Mouse (Mus musculus) gastrocnemius, adult 18-20 months (tissue): ENCODE results near the gene Pdgfc. TPM values are rescaled to one million over a fixed set of nuclear protein-coding genes. Genes with fewer than 3 reads are reported as not detected.

Experiments
- DNase-seq: peaks from one replicate; pipeline ENCODE4 v3.0.0; 2021; ENCODE audit warnings: low spot score
- total RNA-seq, 2 experiments: library from RNA; stranded (reverse); gene quantifications; 2 replicates each; pipeline ENCODE4 v1.2.3; 2021

Gene Pdgfc
- total RNA-seq, 2 experiments from 2014 or later = 1.9 to 3.5 TPM

DNA sequence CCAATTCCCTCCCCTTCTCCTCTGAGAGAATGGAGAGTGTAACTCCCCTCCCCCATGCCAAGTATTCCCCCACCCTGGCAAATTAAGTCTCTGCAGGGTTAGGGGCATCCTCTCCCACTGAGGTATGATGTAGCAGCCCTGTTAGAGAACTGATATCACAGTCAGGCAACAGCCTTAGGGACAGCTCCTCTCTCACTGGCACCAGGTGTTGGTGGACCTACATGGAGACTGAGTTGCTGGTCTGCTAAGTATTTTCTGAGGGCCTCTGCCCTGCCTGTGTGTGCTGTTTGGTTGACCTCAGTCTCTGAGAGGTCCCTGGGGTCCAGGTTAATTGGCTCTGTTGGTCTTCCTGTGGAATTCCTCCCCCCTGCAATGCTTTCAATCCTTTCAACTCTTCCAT, 114.0 kb downstream of the Pdgfc start:
- no peak for DNase-seq

DNA sequence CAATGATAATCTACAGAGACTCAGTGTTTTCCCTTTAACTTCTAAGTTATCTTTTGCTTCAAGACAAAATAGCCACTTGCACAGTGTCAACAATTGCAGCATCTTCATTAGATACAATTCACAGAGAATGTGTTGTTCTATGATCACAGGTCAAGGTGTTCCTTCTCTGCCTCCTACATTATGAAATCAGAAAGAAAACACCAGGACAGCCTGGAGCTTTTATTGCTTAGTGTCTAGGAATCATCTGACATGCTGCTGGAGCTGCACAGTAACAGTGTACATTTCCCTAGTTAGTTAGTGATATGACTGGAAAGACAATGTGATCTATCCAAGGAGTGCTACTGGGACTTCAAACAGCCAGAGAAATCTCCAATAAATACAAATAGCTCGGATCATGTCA, 118.2 kb downstream of the Pdgfc start:
- DNase-seq = no peak

- no peak for DNase-seq
Observed at GRCm38 (mm10) chr3:81160457-81161165, 124.4 kb downstream of the Pdgfc start.

DNA sequence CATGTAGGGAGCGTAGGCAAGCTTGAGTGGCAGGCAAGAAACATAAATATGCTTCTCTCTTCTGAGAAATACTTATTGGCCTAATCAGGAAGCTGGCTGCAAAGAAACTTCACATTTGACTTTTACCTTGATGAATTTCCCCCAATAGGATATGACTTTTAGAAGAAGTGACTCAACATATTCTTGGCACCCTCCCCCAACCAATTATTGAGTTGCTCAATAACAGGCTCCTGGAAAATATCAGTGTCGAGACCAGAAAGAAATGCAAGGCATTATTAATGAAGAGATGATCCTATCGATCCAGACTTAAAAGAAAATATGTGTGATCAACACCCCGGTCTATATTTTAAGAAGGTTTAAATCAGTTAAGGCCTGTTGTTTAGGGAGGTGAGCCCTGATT, 125.9 kb downstream of the Pdgfc start:
- no peak for DNase-seq

- DNase-seq = no peak
Observed at GRCm38 (mm10) chr3:81164091-81164490, 127.9 kb downstream of the Pdgfc start.

DNA sequence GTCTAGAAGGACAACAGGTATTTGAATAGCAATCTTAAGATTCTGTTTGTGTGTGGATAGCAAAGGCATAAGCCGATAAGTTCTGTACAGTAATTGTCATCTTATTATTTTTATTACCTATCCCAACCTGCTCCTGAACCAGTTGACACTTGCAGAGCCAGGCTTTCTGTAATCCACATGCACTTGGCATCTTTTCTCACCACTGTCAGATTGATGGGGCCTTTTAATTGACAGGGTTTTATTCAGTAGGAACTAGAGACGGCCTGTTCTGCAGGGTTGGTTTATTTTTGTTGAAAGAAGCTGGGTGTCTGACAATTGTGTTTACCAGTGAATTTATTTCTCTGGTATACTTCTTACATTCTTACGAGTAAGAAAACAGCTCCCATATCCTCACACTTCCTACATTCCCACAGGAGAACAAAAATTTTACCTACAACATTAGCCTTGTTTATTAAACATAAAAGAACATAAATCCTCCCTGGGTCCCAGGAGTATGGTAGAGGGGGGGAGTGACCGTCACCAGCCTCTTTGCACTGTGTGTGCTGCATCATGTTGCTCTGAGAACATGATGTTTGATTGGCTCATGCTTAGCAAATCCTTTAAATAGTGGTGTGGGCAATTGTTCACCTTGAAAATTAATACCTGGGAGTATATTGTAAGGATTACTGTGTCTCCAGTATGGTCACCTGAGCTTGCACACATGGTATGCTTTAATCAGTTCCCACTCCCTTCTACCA, 134.0 kb downstream of the Pdgfc start:
- DNase-seq = no peak

DNA sequence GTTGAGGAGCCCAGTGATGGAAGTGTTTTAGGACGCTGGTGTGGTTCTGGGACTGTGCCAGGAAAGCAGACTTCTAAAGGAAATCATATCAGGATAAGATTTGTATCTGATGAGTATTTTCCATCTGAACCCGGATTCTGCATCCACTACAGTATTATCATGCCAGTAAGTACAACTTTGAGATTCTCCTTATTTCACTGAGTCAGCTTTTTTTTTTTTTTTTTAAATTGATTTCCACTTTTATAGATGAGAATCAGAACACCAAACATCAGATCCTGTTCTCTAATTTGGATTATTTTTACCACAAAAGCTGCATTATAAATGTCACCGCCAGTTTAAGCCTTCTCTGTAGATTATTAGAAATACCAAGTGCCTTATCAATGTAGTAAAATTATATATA, 138.6 kb downstream of the Pdgfc start:
- DNase-seq = no peak

DNA sequence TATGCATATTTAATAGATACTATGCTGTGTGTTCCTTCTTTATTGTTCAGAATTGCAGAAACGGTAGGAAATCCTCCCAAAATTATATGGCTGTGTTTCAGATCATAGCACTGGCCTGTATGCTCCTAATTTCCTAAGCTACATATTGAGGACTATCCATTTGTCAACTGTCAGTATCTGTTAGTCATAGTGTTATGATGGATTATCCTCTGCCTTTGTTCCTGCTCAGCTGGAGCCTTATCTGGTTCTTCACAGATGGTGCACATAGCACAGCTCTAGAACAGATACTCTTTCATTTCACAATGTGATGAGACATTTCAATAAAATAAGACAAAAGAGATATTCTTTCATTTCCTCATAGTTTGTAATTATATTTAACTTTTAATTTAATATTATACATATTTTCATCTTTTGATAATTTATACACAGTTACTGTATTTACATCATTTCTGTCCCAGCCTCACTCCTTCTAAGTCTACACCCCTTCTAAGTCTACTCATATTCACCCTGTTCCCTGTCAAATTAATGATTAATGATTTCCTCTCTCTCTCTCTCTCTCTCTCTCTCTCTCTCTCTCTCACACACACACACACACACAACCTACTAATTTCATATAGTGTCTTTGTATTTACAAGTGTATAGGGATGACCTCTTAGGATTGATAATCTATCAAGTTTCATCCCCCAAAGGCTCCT, 145.2 kb downstream of the Pdgfc start:
- DNase-seq = no peak

- no peak for DNase-seq
Observed at GRCm38 (mm10) chr3:81196937-81197336, 160.7 kb downstream of the Pdgfc start.

- no peak for DNase-seq
Observed at GRCm38 (mm10) chr3:81197644-81198043, 161.4 kb downstream of the Pdgfc start.

DNA sequence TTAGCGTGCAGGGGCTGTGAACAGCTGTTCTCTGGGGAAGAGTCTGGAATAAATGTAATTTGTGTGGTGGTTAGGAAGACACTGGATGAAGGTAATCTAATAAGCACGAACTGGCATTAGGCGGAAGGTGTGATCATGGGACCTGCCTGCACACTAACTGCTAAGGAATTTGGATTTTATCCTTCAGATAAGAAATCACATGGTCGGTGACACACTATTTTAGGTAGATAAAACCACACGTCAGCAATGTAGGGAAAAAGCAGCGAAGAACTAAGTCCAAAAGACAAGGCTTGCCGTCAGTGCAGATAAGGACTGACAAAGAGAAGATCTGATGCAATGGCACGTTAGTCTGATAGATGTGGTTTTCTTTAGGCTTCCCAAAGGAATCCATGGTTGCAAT, 164.4 kb downstream of the Pdgfc start:
- no peak for DNase-seq

GRCm38 (mm10) chr3:81205201-81205600, 169.0 kb downstream of the Pdgfc start:
- DNase-seq = no peak

- DNase-seq = no peak
Observed at GRCm38 (mm10) chr3:81208246-81208645, 172.0 kb downstream of the Pdgfc start.

DNA sequence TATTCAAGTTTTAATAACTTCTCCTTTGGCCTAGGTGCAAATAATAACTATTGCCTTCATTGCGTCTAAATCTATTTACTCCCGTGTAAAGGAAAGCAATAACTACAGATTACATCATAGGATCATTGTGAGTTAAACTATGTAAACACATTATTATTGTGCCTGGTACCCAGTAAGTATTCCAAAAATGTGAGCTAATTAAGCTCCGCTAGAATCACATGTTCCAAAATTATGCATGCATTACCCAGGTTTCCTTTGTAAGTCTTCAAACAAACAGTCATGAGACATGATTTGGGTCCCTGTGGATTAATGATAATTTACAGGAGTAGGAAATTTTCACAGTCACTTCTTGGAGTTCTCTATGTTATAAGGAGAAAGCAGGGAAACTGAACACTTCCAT, 174.9 kb downstream of the Pdgfc start:
- no peak for DNase-seq

- no peak for DNase-seq
Observed at GRCm38 (mm10) chr3:81211666-81212065, 175.4 kb downstream of the Pdgfc start.

DNA sequence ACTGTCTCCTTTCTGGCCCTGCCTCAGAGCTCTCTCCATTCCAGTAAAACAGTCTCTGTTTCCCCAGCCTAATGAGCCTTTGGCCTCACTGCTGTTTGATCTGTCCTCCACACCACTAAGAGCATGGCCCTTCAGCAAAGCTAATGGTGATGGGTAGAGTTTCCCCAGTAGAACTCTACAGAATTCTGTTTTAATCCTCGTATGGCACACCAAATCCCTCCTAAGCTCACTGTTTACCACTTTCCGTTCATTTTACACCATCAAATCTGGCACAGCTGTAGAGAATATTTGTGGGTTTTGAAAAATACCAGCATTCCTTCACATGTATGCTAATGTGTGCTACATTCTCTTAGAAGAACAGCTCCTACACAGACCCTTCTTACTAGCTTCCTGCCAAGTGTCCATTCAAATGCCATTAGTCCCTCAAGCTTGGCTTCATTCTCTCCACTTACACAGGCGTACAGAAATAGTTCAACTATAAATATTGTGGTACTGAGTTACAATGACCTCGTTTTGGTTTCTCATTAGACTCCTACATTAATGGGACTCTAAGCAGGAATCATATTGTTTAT, 179.4 kb downstream of the Pdgfc start:
- peak; percentile 15 for DNase-seq

DNA sequence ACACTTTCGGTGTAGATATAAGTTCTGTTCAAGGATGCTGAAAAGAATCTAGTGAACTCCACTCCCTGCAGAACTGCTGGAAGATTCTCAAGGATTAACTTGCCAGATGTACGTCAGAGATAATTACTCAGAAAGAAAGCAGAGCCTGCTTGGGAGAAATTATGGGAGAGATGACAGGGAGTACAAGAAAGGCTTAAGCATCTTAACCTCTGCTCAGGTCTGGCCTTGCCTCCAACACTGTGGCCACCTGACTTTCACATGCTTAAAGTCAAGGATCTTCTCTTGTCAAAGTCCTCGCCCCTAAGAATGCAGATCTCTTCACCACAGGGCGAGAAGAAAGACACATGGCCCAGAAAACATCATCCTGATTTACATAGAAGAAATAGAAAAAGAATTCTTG, 185.5 kb downstream of the Pdgfc start:
- DNase-seq = no peak

GRCm38 (mm10) chr3:81228344-81228743, 192.1 kb downstream of the Pdgfc start:
- no peak for DNase-seq

DNA sequence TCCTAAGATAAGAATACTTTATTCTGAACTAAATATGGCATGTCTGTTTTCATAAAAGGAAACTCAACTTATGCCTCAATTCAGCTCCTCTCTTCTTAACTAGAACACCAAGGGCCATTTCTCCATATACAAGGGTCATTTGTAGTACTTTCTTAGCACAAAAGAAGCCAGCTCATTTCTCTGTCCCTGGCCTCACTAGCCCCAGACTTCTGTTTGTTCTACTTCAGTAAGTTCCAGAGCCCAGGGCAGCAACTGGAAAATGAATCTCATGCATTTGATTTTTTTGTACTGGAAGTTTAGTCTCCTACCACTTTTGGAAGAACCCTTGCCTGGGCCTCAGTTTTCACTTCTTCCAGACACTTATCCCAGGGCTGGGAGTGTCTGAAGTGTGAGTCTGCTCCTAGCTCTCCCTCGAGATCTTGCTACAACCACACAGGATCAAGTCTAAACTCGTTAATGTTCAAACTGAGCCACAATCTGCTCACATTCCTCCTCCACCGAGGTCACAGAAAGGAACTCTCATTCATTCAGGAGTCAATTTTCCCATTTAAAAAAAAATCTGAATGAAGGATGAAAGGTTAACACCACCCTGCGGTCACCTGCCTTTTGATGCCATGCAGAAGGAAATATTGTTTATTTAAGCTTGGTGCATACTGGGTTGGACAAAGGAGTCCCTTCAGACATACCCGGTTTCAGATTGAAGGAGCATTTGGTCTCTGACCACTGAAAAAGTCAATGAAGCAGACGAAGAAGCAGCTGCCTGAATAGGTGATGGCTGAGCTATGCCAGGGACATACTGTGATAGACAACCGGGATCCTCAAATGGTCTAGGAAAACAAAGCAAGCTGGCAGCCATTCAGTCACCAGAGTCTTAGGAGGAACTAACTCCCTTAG, 206.7 kb downstream of the Pdgfc start:
- no peak for DNase-seq

DNA sequence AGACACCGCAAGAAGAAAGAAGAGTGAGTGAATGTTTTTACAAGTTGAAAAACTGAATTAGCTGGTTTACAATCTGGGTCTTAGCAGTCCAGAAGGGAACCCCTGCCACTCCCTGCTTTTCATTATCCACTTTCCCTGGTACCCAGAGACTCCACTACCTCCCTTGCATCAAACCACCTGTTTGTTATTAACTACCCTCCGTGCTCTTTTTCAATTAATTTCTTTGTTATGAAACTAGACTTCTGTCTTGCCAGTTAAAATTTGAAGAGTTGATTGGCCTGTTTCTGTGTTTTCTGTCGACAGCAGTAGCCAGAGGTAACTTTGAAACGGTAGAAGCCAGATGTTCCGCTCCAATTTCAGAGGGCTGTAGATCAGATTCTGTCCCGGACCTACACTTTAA, 207.4 kb downstream of the Pdgfc start:
- no peak for DNase-seq

GRCm38 (mm10) chr3:81262801-81263200, 226.6 kb downstream of the Pdgfc start:
- no peak for DNase-seq
